Mouse (Mus musculus): Measurements from ENCODE around the gene Cavin1. TPM values are rescaled to one million over a fixed set of nuclear protein-coding genes. Genes with fewer than 3 reads are reported as not detected.

The Cavin1 gene
- total and polyA plus RNA-seq, 3 experiments = 3.4 to 9.0 TPM; not detected in 1

GRCm38 (mm10) chr11:100959464-100959810 lies 11.2 kb downstream of the Cavin1 start:
- no peaks in the 10 kb centered on the region for H3K79me2 ChIP-seq (ENCODE audit: control insufficient read depth, insufficient read depth, low read length, poor library complexity)
- peak; percentile 88 for DNase-seq (ENCODE audit: low read depth, low spot score)
- TF ChIP-seq MAX (IDR thresholded peaks at IDR 0.05; ENCODE audit: low read length) = no peak
- TF ChIP-seq CTCF (IDR thresholded peaks at IDR 0.05 in 2 of 3, conservative IDR thresholded peaks at IDR 0.05 in 1 of 3; ENCODE audit: control insufficient read depth in 1 of 3, insufficient read depth in 1 of 3, low read depth in 2 of 3, low read length in 3 of 3, poor library complexity in 1 of 3, severe bottlenecking in 1 of 3) = peak; percentile 67 to 87 (median 80)
- TF ChIP-seq MYC (IDR thresholded peaks at IDR 0.05; ENCODE audit: low read depth, low read length) = 0 out of 2 replicates have a peak, but pooled peaks have one; percentile 16
- TF ChIP-seq SMC3 (IDR thresholded peaks at IDR 0.05; ENCODE audit: low read depth, low read length) = peak; percentile 90
- no peak for TF ChIP-seq MYB (IDR thresholded peaks at IDR 0.05; ENCODE audit: low read depth, low read length)
- no peak for TF ChIP-seq CHD2 (IDR thresholded peaks at IDR 0.05; ENCODE audit: low read length)
- peak; percentile 42; the same call in 1 of the 2 replicates for TF ChIP-seq SIN3A (IDR thresholded peaks at IDR 0.05; ENCODE audit: low read length)
- TF ChIP-seq RAD21 (IDR thresholded peaks at IDR 0.05; ENCODE audit: low read depth, low read length) = peak; percentile 86
- TF ChIP-seq BHLHE40 (IDR thresholded peaks at IDR 0.05; ENCODE audit: borderline replicate concordance, low read depth, low read length) = no peak
- peak; percentile 87 for TF ChIP-seq ZC3H11A (IDR thresholded peaks at IDR 0.05; ENCODE audit: low read depth, low read length)
- no peak for TF ChIP-seq HCFC1 (IDR thresholded peaks at IDR 0.05; ENCODE audit: low read depth, low read length)
- TF ChIP-seq KAT2A (conservative IDR thresholded peaks at IDR 0.05; ENCODE audit: low read depth, low read length) = no peak
- no peak for TF ChIP-seq TAL1 (IDR thresholded peaks at IDR 0.05; ENCODE audit: low read length)
- 0 out of 2 replicates have a peak, but pooled peaks have one; percentile 28 for TF ChIP-seq TBP (IDR thresholded peaks at IDR 0.05; ENCODE audit: low read depth, low read length)
- TF ChIP-seq ZNF384 (IDR thresholded peaks at IDR 0.05; ENCODE audit: low read depth, low read length) = peak; percentile 97
- no peak for TF ChIP-seq TCF12 (IDR thresholded peaks at IDR 0.05; ENCODE audit: low read depth, low read length)
- no peak overlapping the region for H3K9ac ChIP-seq (ENCODE audit: control insufficient read depth, low read depth, low read length, poor library complexity, severe bottlenecking)
- no peaks in the 10 kb centered on the region for H3K27me3 ChIP-seq (ENCODE audit: control insufficient read depth in 1 of 2, insufficient read depth in 2 of 2, low read length in 2 of 2)
- no peaks in the 10 kb centered on the region for H3K9me3 ChIP-seq (replicated peaks; ENCODE audit: insufficient read depth, low read length)
- H3K4me1 ChIP-seq (ENCODE audit: control insufficient read depth in 1 of 2, insufficient read depth in 2 of 2, low read length in 2 of 2) = peaks cover 10 to 21% of the 10 kb centered on the region in 2 experiments
- H3K36me3 ChIP-seq (ENCODE audit: control insufficient read depth in 1 of 2, insufficient read depth in 2 of 2, low read length in 2 of 2) = peaks cover 0 to 11% of the 10 kb centered on the region in 2 experiments; a peak in 2 of 4 replicates
- H3K27ac ChIP-seq (ENCODE audit: control insufficient read depth, low read depth, low read length) = no peak overlapping the region
- H3K4me3 ChIP-seq (ENCODE audit: control insufficient read depth in 1 of 2, insufficient read depth in 1 of 2, low read depth in 2 of 2, low read length in 2 of 2) = peak overlapping the region in 1 of 2 experiments; percentile 56; a peak in 1 of 4 replicates

GRCm38 (mm10) chr11:100958613-100959463 lies 11.8 kb downstream of the Cavin1 start:
- peaks cover 0 to 11% of the 10 kb centered on the region in 2 experiments; a peak in 2 of 4 replicates for H3K36me3 ChIP-seq (ENCODE audit: control insufficient read depth in 1 of 2, insufficient read depth in 2 of 2, low read length in 2 of 2)
- no peak overlapping the region for H3K27ac ChIP-seq (ENCODE audit: control insufficient read depth, low read depth, low read length)
- H3K9me3 ChIP-seq (replicated peaks; ENCODE audit: insufficient read depth, low read length) = no peaks in the 10 kb centered on the region
- H3K4me3 ChIP-seq (ENCODE audit: control insufficient read depth in 1 of 2, insufficient read depth in 1 of 2, low read depth in 2 of 2, low read length in 2 of 2) = no peak overlapping the region
- peaks cover 10 to 21% of the 10 kb centered on the region in 2 experiments for H3K4me1 ChIP-seq (ENCODE audit: control insufficient read depth in 1 of 2, insufficient read depth in 2 of 2, low read length in 2 of 2)
- no peak for DNase-seq (ENCODE audit: low read depth, low spot score)
- H3K9ac ChIP-seq (ENCODE audit: control insufficient read depth, low read depth, low read length, poor library complexity, severe bottlenecking) = no peak overlapping the region
- H3K79me2 ChIP-seq (ENCODE audit: control insufficient read depth, insufficient read depth, low read length, poor library complexity) = no peaks in the 10 kb centered on the region
- no peak for TF ChIP-seq ZKSCAN1 (IDR thresholded peaks at IDR 0.05; ENCODE audit: low read depth, low read length)
- TF ChIP-seq MXI1 (IDR thresholded peaks at IDR 0.05; ENCODE audit: low read depth, low read length) = no peak
- TF ChIP-seq CHD2 (IDR thresholded peaks at IDR 0.05; ENCODE audit: low read length) = no peak
- no peak for TF ChIP-seq POLR2AphosphoS2 (IDR thresholded peaks at IDR 0.05; ENCODE audit: low read length)
- no peak for TF ChIP-seq ZC3H11A (IDR thresholded peaks at IDR 0.05; ENCODE audit: low read depth, low read length)
- TF ChIP-seq TCF12 (IDR thresholded peaks at IDR 0.05; ENCODE audit: low read depth, low read length) = no peak
- TF ChIP-seq TAL1 (IDR thresholded peaks at IDR 0.05; ENCODE audit: low read length) = no peak
- no peak for TF ChIP-seq MEF2A (IDR thresholded peaks at IDR 0.05; ENCODE audit: extremely low read depth, insufficient replicate concordance, low read depth, low read length, poor library complexity, severe bottlenecking)
- TF ChIP-seq GABPA (IDR thresholded peaks at IDR 0.05; ENCODE audit: low read depth, low read length) = no peak
- no peak for TF ChIP-seq USF2 (IDR thresholded peaks at IDR 0.05; ENCODE audit: borderline replicate concordance in 1 of 2, insufficient read depth in 1 of 2, low read depth in 1 of 2, low read length in 2 of 2)
- no peak for TF ChIP-seq ZMIZ1 (IDR thresholded peaks at IDR 0.05; ENCODE audit: low read depth, low read length)
- no peak for TF ChIP-seq KAT2A (conservative IDR thresholded peaks at IDR 0.05; ENCODE audit: low read depth, low read length)
- TF ChIP-seq SIN3A (IDR thresholded peaks at IDR 0.05; ENCODE audit: low read length) = no peak
- TF ChIP-seq NRF1 (IDR thresholded peaks at IDR 0.05; ENCODE audit: insufficient read depth, low read depth, low read length, poor library complexity, severe bottlenecking) = no peak
- TF ChIP-seq GATA1 (IDR thresholded peaks at IDR 0.05; ENCODE audit: low read depth, low read length) = no peak
- no peak for TF ChIP-seq MYC (IDR thresholded peaks at IDR 0.05; ENCODE audit: low read depth, low read length)
- TF ChIP-seq MAZ (IDR thresholded peaks at IDR 0.05; ENCODE audit: low read depth, low read length) = no peak
- no peak for TF ChIP-seq RAD21 (IDR thresholded peaks at IDR 0.05; ENCODE audit: low read depth, low read length)
- TF ChIP-seq SMC3 (IDR thresholded peaks at IDR 0.05; ENCODE audit: low read depth, low read length) = no peak
- no peaks in the 10 kb centered on the region for H3K27me3 ChIP-seq (ENCODE audit: control insufficient read depth in 1 of 2, insufficient read depth in 2 of 2, low read length in 2 of 2)
